Mouse (Mus musculus): ENCODE data around the gene Chrm1. TPM values are rescaled to one million over a fixed set of nuclear protein-coding genes. Genes with fewer than 3 reads are reported as not detected.

The Chrm1 gene
- total and polyA plus RNA-seq, 3 experiments = under 0.01 to 0.01 TPM; not detected in 1

DNA sequence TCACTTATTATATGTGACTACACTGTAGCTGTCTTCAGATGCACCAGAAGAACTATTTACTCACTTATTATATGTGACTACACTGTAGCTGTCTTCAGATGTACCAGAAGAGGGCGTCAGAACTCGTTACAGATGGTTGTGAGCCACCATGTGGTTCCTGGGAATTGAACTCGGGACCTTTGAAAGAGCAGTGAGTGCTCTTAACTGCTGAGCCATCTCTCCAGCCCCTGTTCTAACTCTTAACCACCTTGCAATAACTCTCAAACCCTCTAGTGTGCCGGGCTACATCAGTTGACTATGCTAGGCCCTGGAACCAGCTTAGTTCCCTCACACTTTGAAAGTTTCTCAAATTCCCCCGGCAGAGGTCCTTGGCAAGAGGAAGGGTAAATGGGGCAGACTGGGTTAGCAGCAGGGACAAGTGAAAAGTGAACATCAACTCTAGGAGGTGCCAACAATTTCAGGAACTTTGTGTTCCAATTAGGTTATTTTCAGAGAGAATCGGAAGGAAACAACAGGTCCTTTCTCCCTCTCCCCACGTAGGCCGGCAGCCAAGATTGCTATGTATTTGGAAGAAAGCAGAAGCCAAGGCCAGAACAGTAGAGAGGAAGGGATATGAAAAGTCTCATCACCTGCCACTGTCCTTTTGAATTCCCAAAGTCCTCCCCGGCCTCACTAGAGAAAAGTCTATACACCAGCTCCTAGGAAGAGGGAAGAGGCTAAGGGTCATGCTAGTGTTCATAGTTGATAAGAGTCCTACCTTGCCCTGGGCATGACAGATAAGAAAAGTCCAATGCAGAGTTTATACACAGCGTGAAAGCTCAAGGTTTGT is 51.3 kb downstream of the Chrm1 start (continued):
- TF ChIP-seq ETS1 (IDR thresholded peaks at IDR 0.05; ENCODE audit: low read depth, low read length) (peak; percentile 78; the same call in 1 of the 2 replicates), TAL1 (IDR thresholded peaks at IDR 0.05; ENCODE audit: low read length) (peak; percentile 99)

DNA sequence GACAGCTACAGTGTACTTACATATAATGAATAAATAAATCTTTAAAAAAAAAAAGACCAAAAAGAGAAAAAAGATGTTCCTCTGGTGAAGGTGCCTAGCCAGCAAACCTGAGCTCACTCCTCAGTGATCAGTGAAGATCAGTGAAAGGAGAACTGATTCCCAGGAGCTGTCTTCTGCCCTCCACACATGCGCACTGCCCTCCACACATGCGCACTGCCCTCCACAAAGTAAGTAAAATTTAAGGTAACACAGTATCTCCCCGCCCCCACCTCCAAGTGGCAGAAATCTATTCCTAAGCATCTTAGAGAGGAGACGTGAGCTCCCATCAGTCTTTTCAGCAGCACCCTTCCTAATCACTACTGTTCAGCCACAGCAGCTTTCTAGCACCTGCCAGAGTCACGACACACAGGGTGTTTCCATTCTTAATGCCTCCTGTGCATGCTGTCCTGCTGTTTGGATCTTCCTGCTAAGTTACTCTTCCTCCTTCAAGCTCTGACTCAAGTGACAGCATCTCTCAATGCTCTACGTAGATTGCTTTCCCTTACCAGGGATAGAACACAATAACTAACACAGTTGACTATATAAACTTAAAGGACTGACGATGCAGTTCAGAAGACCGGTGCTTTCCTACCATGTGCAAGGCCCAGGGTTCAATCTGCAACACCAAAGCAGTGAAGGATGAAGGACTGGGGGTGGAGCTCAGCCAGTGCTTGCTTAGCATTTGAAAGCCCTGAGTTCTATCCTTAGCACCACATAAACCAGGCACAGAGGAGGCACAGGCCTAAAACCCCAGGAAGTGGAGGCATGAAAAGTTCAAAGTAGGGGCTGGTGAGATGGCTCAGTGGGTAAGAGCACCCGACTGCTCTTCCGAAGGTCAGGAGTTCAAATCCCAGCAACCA is 52.5 kb downstream of the Chrm1 start:
- peak overlapping the region; percentile 1; the same call in 1 of the 2 replicates for H3K9ac ChIP-seq (ENCODE audit: control insufficient read depth, low read depth, low read length, poor library complexity, severe bottlenecking)
- TF ChIP-seq CTCF (IDR thresholded peaks at IDR 0.05 in 2 of 3, conservative IDR thresholded peaks at IDR 0.05 in 1 of 3; ENCODE audit: control insufficient read depth in 1 of 3, insufficient read depth in 1 of 3, low read depth in 2 of 3, low read length in 3 of 3, poor library complexity in 1 of 3, severe bottlenecking in 1 of 3) (no peak), ELF1 (IDR thresholded peaks at IDR 0.05; ENCODE audit: low read depth, low read length) (0 out of 2 replicates have a peak, but pooled peaks have one; percentile 20), NRF1 (IDR thresholded peaks at IDR 0.05; ENCODE audit: insufficient read depth, low read depth, low read length, poor library complexity, severe bottlenecking) (peak; percentile 87), TAL1 (IDR thresholded peaks at IDR 0.05; ENCODE audit: low read length) (peak; percentile 36; the same call in 1 of the 2 replicates), RAD21 (IDR thresholded peaks at IDR 0.05; ENCODE audit: low read depth, low read length) (no peak), MAX (IDR thresholded peaks at IDR 0.05; ENCODE audit: low read length) (peak; percentile 61), NELFE (IDR thresholded peaks at IDR 0.05; ENCODE audit: low read depth, low read length) (peak; percentile 31; the same call in 1 of the 2 replicates), HCFC1 (IDR thresholded peaks at IDR 0.05; ENCODE audit: low read depth, low read length) (peak; percentile 44; the same call in 1 of the 2 replicates), ZMIZ1 (IDR thresholded peaks at IDR 0.05; ENCODE audit: low read depth, low read length) (no peak), SIN3A (IDR thresholded peaks at IDR 0.05; ENCODE audit: low read length) (peak; percentile 42; the same call in 1 of the 2 replicates), TBP (IDR thresholded peaks at IDR 0.05; ENCODE audit: low read depth, low read length) (0 out of 2 replicates have a peak, but pooled peaks have one; percentile 10), MXI1 (IDR thresholded peaks at IDR 0.05; ENCODE audit: low read depth, low read length) (peak; percentile 43; the same call in 1 of the 2 replicates)
- peak overlapping the region; percentile 23 for H3K27ac ChIP-seq (ENCODE audit: control insufficient read depth, low read depth, low read length)
- no peak overlapping the region for H3K4me3 ChIP-seq (ENCODE audit: control insufficient read depth in 1 of 2, insufficient read depth in 1 of 2, low read depth in 2 of 2, low read length in 2 of 2)
- peak; percentile 87 for DNase-seq (ENCODE audit: low read depth, low spot score)
- H3K9me3 ChIP-seq (replicated peaks; ENCODE audit: insufficient read depth, low read length) = no peaks in the 10 kb centered on the region
- peaks cover 4 to 21% of the 10 kb centered on the region in 2 experiments; a peak in 3 of 4 replicates for H3K4me1 ChIP-seq (ENCODE audit: control insufficient read depth in 1 of 2, insufficient read depth in 2 of 2, low read length in 2 of 2)
- H3K79me2 ChIP-seq (ENCODE audit: control insufficient read depth, insufficient read depth, low read length, poor library complexity) = peaks cover 24% of the 10 kb centered on the region
- H3K27me3 ChIP-seq (ENCODE audit: control insufficient read depth in 1 of 2, insufficient read depth in 2 of 2, low read length in 2 of 2) = no peaks in the 10 kb centered on the region
- peaks cover 9 to 18% of the 10 kb centered on the region in 2 experiments for H3K36me3 ChIP-seq (ENCODE audit: control insufficient read depth in 1 of 2, insufficient read depth in 2 of 2, low read length in 2 of 2)

Measured in MEL (cell line).